Mouse (Mus musculus) neural tube, embryonic 11.5 days (tissue): Measurements from ENCODE around the gene Hormad1. TPM values are rescaled to one million over a fixed set of nuclear protein-coding genes. Genes with fewer than 3 reads are reported as not detected.
"Not testable (repeated sequence)": the region's sequence is repeated elsewhere in the genome, so short reads cannot be mapped to it uniquely, and the experiment has no call there.

Source experiments
- ATAC-seq: fragments of 200-750 bp; cut with Nextera tagmentation; 2 replicates; pipeline ENCODE4 v1.8.0; 2017; ENCODE audit warnings: moderate number of reproducible peaks, mild to moderate bottlenecking, moderate TSS enrichment, moderate library complexity; ENCODE audit not compliant: insufficient read depth, low FRiP score, low TSS enrichment
- DNase-seq: peaks from one replicate; pipeline ENCODE4 v3.0.0-alpha.2; 2015; ENCODE audit warnings: low spot score
- H3K27ac ChIP-seq: fragments of 300-500 bp; sonication (generic); 2 replicates; pipeline ENCODE4 v1.5.1; 2014; ENCODE audit warnings: low read depth, mild to moderate bottlenecking, low read length
- H3K27me3 ChIP-seq: fragments of 300-500 bp; sonication (generic); 2 replicates; pipeline ENCODE4 v1.6.1; 2014; ENCODE audit warnings: mild to moderate bottlenecking, low read length, mixed read lengths; ENCODE audit not compliant: control insufficient read depth, insufficient read depth
- H3K36me3 ChIP-seq: fragments of 300-500 bp; sonication (generic); 2 replicates; pipeline ENCODE4 v1.6.1; 2014; ENCODE audit warnings: mild to moderate bottlenecking, low read length, moderate library complexity, mixed read lengths; ENCODE audit not compliant: control insufficient read depth, insufficient read depth
- H3K4me1 ChIP-seq: fragments of 300-500 bp; sonication (generic); 2 replicates; pipeline ENCODE4 v1.6.1; 2014; ENCODE audit warnings: low read length, mixed read lengths; ENCODE audit not compliant: control insufficient read depth, insufficient read depth
- H3K4me2 ChIP-seq: fragments of 300-500 bp; sonication (generic); 2 replicates; pipeline ENCODE4 v1.6.1; 2014; ENCODE audit warnings: low read depth, mild to moderate bottlenecking, moderate library complexity
- H3K4me3 ChIP-seq: fragments of 300-500 bp; sonication (generic); 2 replicates; pipeline ENCODE4 v1.5.1; 2014; ENCODE audit warnings: low read depth, low read length
- H3K9ac ChIP-seq: fragments of 300-500 bp; sonication (generic); 2 replicates; pipeline ENCODE4 v1.6.1; 2014; ENCODE audit warnings: mild to moderate bottlenecking, low read length
- H3K9me3 ChIP-seq: fragments of 300-500 bp; sonication (generic); 2 replicates; pipeline ENCODE4 v1.6.1; 2016; ENCODE audit warnings: low read length; ENCODE audit not compliant: control insufficient read depth
- WGBS: fragments of 180-500 bp; shearing (Covaris S2); extraction: QIAGEN DNeasy Blood & Tissue Kit; methylation state at CpG from one replicate; pipeline ENCODE4 v1.1.7; 2014; 5-methylcytosine and 5-hydroxymethylcytosine counted together
- polyA plus RNA-seq: library from polyadenylated mRNA; unstranded; fragments of >200 nt; fragmentation: Nextera tagmentation; extraction: Ambion mirVana; gene quantifications from 2 replicates; pipeline ENCODE4 v1.2.1, GENCODE M21; 2014

Gene Hormad1
- polyA plus RNA-seq, 1 experiment from 2014 or later: not detected

DNA sequence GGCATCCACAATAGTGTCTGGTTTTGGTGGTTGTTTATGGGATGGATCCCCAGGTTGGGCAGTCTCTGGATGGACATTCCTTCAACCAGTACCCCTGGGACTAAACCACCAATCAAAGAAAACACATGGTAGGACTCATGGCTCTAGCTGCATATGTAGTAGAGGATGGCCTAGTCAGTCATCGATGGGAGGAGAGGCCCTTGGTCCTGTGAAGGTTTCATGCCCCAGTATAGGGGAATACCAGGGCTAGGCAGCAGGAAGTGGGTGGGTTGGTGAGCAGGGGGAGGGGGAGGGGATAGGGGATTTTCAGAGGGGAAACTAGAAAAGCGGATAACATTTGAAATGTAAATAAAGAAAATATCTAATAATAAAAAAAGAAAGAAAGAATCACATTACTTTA is 18.3 kb upstream of the Hormad1 start:
- DNase-seq, ATAC-seq: not testable (repeated sequence)
- 82% methylated on average over 2 of the region's 2 CpGs for WGBS

DNA sequence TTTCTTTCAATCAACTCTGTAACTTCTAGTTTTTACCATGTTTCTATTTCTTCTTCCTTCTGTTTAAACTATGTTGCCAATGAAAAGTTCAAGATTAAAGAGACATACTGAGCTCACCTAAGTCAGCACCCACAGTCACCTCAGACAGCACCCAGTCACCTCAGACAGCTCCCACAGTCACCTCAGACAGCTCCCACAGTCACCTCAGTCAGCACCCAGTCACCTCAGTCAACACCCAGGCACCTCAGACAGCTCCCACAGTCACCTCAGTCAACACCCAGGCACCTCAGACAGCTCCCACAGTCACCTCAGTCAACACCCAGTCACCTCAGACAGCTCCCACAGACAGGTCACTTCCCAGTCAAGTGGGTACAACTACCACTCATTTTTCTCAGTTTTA is 17.3 kb upstream of the Hormad1 start:
- DNase-seq: no peak
- Histone ChIP-seq H3K4me3 (no peak overlapping the region), H3K27me3 (no peaks in the 10 kb centered on the region), H3K4me2 (no peak overlapping the region), H3K27ac (no peak overlapping the region), H3K36me3 (no peaks in the 10 kb centered on the region), H3K4me1 (no peaks in the 10 kb centered on the region), H3K9ac (no peak overlapping the region), H3K9me3 (no peaks in the 10 kb centered on the region)
- no peak for ATAC-seq

More for the DNA sequence above, 18.3 kb upstream of the Hormad1 start:
- H3K27ac ChIP-seq, H3K36me3 ChIP-seq, H3K4me1 ChIP-seq, H3K4me2 ChIP-seq, H3K9me3 ChIP-seq, H3K4me3 ChIP-seq, H3K27me3 ChIP-seq, H3K9ac ChIP-seq: not testable (repeated sequence)

DNA sequence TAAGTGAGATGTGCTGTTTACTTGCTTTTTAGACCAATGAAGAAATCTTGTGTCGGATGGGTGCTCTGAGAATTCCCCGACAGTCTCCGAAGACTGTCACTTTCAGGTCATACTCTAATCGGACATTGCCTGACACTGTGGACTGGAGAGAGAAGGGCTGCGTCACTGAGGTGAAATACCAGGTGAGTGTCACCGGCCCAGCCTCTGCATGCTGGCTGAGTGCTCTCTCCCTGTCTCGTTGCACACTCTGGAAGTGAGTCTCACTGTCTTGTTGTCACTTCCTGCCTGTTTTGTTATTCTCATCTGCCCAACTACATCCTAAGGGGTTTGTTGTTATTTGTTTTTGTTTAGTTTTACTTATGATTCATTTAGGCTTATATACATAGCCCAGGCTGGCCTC is 16.5 kb upstream of the Hormad1 start:
- Histone ChIP-seq H3K36me3 (no peaks in the 10 kb centered on the region), H3K9ac (no peak overlapping the region; the same call in 1 of the 2 replicates), H3K4me2 (no peak overlapping the region), H3K27ac (no peak overlapping the region), H3K4me3 (no peak overlapping the region), H3K4me1 (no peaks in the 10 kb centered on the region), H3K27me3 (no peaks in the 10 kb centered on the region), H3K9me3 (no peaks in the 10 kb centered on the region)
- DNase-seq (no peak), ATAC-seq (no peak)
- WGBS: 81% methylated on average over 7 of the region's 7 CpGs

DNA sequence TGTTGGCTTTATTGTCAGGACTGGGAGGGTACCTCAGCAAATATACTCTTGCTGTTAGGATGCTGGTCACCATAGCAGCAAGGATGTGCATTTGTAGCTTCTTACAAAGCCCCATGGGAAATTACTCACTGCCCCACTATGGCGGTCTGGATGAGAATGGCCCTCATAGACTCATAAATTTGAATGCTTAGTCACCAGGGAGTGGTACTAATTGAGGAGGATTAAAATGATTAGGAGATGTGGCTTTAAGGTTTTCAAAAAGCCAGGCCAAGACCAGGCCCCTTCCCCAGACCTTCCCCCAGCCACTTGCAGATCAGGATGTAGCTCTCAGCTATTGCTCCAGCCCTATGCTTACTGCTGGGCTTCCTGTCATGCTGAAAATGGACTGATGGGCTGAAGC is 9.3 kb upstream of the Hormad1 start:
- Histone ChIP-seq H3K4me2 (no peak overlapping the region), H3K9ac (no peak overlapping the region), H3K9me3 (no peaks in the 10 kb centered on the region), H3K36me3 (no peaks in the 10 kb centered on the region), H3K27me3 (no peaks in the 10 kb centered on the region), H3K27ac (no peak overlapping the region), H3K4me1 (no peaks in the 10 kb centered on the region), H3K4me3 (no peak overlapping the region)
- ATAC-seq: no peak
- WGBS: 74% methylated on average over 1 of the region's 1 CpGs
- no peak for DNase-seq

DNA sequence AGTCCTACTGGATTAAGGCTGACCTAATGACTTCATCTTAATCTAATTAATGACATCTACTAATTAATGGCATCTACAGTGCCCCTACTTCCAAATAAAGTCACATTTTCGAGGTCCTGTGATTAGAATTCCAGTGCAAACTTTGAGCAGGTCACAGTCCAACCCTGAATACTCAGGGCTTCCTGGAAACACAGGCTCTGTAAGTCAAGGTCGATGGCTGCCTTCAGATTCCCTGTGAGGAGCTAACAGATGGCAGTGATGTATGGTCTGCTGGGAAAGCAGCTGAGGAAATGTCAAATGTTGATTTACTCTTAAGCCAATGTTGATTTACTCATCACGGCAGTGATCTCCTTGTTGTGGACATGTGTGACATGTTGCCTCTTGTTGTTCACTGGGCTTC is 5.5 kb upstream of the Hormad1 start:
- no peaks in the 10 kb centered on the region for H3K36me3 ChIP-seq
- no peaks in the 10 kb centered on the region for H3K4me1 ChIP-seq
- no peak overlapping the region for H3K27ac ChIP-seq
- DNase-seq (no peak), ATAC-seq (no peak)
- H3K9ac ChIP-seq: no peak overlapping the region
- no peaks in the 10 kb centered on the region for H3K9me3 ChIP-seq
- no peak overlapping the region for H3K4me2 ChIP-seq
- WGBS: 51% methylated on average over 3 of the region's 3 CpGs
- no peaks in the 10 kb centered on the region for H3K27me3 ChIP-seq
- no peak overlapping the region for H3K4me3 ChIP-seq

DNA sequence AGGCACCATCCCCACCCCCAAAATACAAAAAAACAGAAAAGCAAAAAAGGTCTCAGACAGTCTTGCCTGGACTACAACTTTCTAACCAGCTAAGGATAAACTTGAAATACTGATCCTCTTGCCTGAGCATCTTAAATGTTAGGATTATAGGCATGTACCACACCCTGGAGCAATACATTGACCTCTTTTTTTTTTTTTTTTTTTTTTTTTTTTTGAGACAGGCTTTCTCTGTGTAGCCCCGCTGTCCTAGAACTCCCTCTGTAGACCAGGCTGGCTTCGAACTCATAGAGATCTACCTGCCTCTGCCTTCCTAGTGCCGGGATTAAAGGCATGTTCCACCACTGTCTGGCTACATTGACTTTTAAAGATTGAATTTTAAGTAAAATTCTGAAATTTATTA is 1.3 kb downstream of the Hormad1 start:
- Histone ChIP-seq H3K4me1 (no peaks in the 10 kb centered on the region), H3K27ac (no peak overlapping the region), H3K27me3 (no peaks in the 10 kb centered on the region), H3K9me3 (no peaks in the 10 kb centered on the region), H3K4me2 (no peak overlapping the region), H3K36me3 (no peaks in the 10 kb centered on the region), H3K4me3 (no peak overlapping the region), H3K9ac (no peak overlapping the region)
- no peak for ATAC-seq
- no peak for DNase-seq
- 93% methylated on average over 3 of the region's 3 CpGs for WGBS

DNA sequence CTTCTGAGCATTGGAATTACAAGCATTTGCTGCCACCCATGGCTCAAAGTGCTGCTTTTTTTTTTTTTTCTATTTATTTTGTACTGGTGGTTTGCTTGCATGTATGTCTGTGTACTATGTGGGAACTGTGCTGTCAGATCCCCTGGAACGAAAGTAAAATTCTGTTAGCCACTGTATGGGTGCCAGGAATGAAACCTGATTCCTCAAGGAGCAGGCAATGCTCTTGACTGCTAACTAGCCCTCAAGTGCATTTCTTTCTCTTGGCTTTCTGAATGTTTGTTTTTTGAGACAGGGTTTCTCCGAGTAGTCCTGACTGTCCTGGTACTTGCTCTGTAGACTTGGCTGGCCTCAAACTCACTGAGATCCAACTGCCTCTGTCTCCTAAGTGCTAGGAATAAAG is 2.3 kb downstream of the Hormad1 start:
- Histone ChIP-seq H3K4me1 (no peaks in the 10 kb centered on the region), H3K9ac (no peak overlapping the region), H3K9me3 (no peaks in the 10 kb centered on the region), H3K4me2 (no peak overlapping the region), H3K4me3 (no peak overlapping the region), H3K27me3 (no peaks in the 10 kb centered on the region), H3K27ac (no peak overlapping the region), H3K36me3 (no peaks in the 10 kb centered on the region)
- no peak for ATAC-seq
- 74% methylated on average over 2 of the region's 2 CpGs for WGBS
- DNase-seq: no peak

GRCm38 (mm10) chr3:95569585-95569984 is 10.1 kb downstream of the Hormad1 start:
- no peaks in the 10 kb centered on the region for H3K4me1 ChIP-seq
- H3K9ac ChIP-seq: no peak overlapping the region
- H3K4me2 ChIP-seq: no peak overlapping the region
- H3K27me3 ChIP-seq: no peaks in the 10 kb centered on the region
- no peak for ATAC-seq
- no peaks in the 10 kb centered on the region for H3K9me3 ChIP-seq
- no peak overlapping the region for H3K4me3 ChIP-seq
- no peaks in the 10 kb centered on the region for H3K36me3 ChIP-seq
- WGBS: 90% methylated on average over 3 of the region's 3 CpGs
- DNase-seq: no peak
- no peak overlapping the region for H3K27ac ChIP-seq

DNA sequence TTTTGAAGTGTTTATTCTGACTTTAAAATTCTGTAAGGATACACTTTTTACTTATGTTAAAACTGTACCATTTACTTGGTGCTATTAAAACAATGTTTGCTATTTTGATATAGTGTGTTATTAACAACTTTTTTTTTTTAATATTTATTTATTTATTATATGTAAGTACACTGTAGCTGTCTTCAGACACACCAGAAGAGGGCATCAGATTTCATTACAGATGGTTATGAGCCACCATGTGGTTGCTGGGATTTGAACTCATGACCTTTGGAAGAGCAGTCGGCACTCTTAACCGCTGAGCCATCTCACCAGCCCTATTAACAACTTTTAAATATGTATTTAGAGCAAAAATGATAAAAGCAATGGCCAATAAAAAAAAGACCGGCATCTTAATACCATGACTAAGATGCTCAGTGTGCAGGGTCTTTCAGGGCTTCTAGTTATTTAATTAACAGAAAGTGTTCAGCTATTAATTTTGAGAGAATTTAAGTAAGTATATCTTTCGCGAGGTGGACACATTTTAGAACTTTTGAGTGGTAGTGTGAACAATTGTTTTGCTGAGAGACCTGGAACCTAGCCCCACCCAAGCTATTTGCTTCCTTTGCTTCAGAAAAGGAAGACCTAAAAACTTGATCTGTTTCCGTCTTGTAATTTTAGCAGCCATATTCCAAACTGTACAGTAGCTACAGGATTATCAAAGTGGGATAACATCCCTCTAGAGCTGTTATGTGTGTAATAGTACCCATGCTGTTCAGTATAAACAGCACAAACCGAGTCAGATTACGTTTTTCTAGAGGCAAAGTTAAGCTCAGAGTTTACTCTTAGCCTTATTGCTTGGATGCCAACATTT is 28.5 kb downstream of the Hormad1 start:
- ATAC-seq: no peak
- Histone ChIP-seq H3K4me3 (peak overlapping the region; percentile 63), H3K4me2 (peak overlapping the region; percentile 51), H3K27me3 (no peaks in the 10 kb centered on the region), H3K4me1 (peaks cover 2% of the 10 kb centered on the region; the same call in 1 of the 2 replicates), H3K9ac (0 out of 2 replicates have a peak overlapping the region, but pooled peaks have one; percentile 35), H3K27ac (peak overlapping the region; percentile 27; the same call in 1 of the 2 replicates), H3K36me3 (no peaks in the 10 kb centered on the region; the same call in 1 of the 2 replicates), H3K9me3 (no peaks in the 10 kb centered on the region)
- no peak for DNase-seq
- 54% methylated on average over 8 of the region's 8 CpGs for WGBS
